Mouse (Mus musculus) thymus, postnatal 25 days (tissue): ENCODE results near the gene Gm20388.

Source experiments
- DNase-seq: peaks from one replicate; pipeline ENCODE4 v3.0.0; 2022

Gm20388 gene

DNA sequence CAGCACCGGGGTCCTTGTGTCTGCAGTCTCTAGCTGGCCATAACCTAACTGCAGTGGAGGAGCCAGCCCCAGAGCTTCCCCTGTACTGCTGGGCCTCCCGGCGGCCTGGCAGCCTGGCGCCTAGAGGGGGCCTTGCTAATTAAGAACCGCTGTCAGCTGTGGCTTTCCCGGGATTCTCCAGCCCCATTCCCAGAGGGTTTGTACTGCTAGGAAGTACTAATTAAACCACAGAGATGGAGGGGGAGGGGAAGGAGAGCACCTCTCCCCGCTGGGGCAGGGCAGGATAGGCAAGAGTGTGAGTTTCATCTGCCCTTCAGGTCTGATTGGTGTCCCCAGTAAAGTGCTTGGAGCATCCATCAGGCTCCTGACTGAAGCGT lies 652.7 kb downstream of the Gm20388 start:
- no peak for DNase-seq

GRCm38 (mm10) chr8:120563851-120564837 lies 653.5 kb downstream of the Gm20388 start:
- peak; percentile 41 for DNase-seq

DNA sequence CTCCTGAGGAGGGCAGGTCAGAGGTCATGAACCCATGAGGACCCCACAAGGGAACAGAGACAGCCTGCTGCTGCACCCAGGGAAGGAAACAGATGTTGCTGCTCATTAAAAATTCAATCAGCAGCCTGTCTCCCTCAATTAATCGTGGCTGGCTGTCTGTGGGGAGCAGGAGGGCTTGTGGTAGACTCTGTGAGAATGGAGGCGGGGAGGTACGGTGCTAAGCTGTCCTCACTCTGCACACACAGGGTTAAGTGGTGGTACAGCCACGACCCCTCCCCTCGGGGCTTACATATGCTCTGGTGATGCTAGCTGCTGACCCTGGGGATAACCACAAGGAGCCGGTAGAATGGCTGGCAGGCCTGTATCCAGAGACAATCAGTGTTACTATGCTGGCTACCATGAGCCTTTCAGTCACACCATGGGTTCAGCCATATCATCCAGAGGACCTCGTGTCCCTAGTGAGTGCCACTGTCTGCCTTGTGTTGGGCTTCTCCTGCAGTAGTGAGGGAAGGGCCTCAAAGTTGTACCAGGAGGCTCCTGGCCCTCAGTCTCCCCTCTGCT lies 654.6 kb downstream of the Gm20388 start:
- no peak for DNase-seq

- no peak for DNase-seq
Observed at GRCm38 (mm10) chr8:120566681-120567080, 656.0 kb downstream of the Gm20388 start.

GRCm38 (mm10) chr8:120567731-120568130 lies 657.1 kb downstream of the Gm20388 start:
- DNase-seq = no peak

GRCm38 (mm10) chr8:120568164-120568798 lies 657.6 kb downstream of the Gm20388 start:
- DNase-seq = no peak

DNA sequence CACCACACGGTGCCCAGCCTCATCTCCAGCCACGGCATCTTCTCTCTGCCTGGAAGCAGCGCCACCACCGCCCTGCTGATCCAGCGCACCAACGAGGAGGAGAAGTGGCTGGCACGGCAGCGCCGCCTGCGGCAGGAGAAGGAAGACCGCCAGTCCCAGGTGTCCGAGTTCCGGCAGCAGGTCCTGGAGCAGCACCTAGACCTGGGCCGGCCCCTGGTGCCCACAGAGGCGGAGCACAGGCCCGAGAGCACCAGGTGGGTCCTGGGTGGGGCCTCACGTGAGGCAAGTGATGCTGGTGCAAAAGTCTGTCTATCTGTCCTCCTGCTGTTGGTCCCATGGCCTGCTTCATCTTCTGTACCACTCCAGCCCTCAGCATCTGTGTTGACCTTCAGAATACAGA lies 658.5 kb downstream of the Gm20388 start:
- DNase-seq = no peak

DNA sequence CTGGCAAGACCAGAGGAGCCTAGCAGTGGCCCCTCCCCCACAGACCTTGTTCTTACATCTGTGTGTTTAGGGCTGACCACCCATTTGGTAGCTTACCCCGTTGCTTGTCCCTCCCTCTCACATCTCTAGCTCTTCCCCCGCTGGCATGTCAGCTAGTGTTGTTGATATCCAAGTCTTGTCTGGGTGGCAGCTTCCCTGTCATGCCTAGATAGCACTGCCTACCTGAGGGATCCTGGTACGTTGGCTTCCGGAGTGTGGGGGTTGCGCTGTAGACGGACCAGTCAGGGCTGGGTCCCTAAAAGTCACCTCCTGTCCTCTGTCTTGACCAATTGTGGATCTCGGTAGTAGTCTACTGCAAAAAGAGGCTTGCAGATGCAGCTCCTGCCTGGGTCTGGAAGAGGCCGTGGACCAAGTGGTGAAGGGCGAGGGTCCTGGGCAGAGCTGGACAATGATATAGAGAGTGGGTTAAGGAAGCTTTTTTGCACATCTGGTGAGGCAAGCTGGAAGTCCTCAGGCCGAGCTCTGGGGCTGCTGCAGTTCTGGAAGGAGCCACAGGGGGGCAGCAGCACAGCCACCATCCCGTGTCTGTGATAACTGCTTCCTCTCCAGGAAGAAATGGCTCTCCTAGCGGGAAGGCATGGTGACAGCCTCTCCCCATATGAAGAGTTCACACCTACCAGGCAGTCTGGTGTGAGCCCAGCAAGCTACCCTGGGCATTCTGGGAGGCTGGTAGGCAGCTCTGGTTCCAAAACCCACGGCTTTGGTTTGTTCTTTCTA lies 659.5 kb downstream of the Gm20388 start:
- peak; percentile 78 for DNase-seq

GRCm38 (mm10) chr8:120571561-120571960 lies 660.9 kb downstream of the Gm20388 start:
- no peak for DNase-seq

GRCm38 (mm10) chr8:120572534-120572933 lies 661.9 kb downstream of the Gm20388 start:
- peak; percentile 44 for DNase-seq

DNA sequence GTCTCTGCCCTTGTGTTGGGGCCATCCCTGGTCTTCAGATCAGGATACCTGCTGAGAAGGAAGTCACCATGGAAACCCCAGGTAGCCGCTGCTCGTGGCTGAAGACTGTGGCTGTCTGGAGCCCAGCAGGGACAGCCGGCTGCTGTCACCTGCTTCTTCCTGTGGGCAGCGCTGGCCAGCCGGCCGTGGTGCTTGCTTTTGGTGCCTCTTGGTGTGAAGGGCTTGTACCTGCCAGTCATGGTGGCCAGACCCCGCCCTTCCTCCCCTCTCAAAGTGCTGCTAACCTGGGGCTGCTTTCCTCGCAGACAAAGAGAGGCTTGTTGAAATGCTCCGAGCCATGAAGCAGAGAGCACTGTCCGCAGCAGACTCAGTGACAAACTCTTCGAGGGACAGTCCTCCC lies 663.2 kb downstream of the Gm20388 start:
- no peak for DNase-seq

GRCm38 (mm10) chr8:120574941-120575340 lies 664.3 kb downstream of the Gm20388 start:
- no peak for DNase-seq

GRCm38 (mm10) chr8:120575801-120576200 lies 665.2 kb downstream of the Gm20388 start:
- no peak for DNase-seq

GRCm38 (mm10) chr8:120577821-120578220 lies 667.2 kb downstream of the Gm20388 start:
- no peak for DNase-seq

GRCm38 (mm10) chr8:120580336-120581000 lies 669.8 kb downstream of the Gm20388 start:
- no peak for DNase-seq

GRCm38 (mm10) chr8:120581329-120581728 lies 670.7 kb downstream of the Gm20388 start:
- DNase-seq = no peak

GRCm38 (mm10) chr8:120581811-120582210 lies 671.2 kb downstream of the Gm20388 start:
- DNase-seq = no peak

GRCm38 (mm10) chr8:120585521-120585920 lies 674.9 kb downstream of the Gm20388 start:
- no peak for DNase-seq

GRCm38 (mm10) chr8:120588908-120589771 lies 678.5 kb downstream of the Gm20388 start, which contains the start of gene Gins2:
Gene Gins2, minus strand, starts transcription at chr8:120589304.
- peak; percentile 99 for DNase-seq

GRCm38 (mm10) chr8:120589921-120590320 lies 679.3 kb downstream of the Gm20388 start:
- no peak for DNase-seq

DNA sequence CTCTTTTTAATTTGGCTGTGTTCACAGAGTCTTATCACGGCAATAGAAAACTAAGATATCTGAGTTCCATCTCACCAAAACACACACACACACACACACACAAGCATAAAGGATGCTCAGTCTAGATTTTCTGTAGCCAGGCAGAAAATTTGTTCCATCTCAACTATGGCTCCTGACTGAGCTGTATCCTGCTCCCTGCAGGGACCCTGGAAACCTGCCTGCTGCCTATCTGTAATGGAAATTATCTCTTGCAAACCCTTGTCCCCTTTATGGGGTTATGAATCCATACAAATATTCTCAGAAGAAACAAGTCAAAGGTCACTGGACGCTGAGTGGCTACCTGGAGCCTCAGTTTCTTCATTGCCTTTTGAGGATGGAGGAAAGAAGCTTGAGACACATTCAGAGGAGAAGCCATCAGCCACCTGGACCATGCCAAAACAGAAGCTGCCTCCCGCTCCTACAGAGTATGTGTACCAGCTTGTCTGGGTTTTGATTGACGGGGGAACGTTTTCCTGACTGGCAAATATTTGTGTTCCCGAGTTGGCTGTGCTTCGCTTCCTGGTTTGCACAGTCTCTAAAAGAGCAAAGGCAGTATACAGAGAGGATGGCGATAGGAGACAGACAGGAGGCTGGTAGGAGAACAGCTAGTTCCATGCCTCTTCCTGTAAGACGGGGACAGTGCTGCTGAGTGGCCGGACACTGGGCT lies 681.1 kb downstream of the Gm20388 start:
- no peak for DNase-seq
